Mouse (Mus musculus): ENCODE measurements around the gene Cdc34. TPM values are rescaled to one million over a fixed set of nuclear protein-coding genes. Genes with fewer than 3 reads are reported as not detected.

The Cdc34 gene
- 265 and 337 TPM in 2 replicates for polyA plus RNA-seq (2012; rRNA removed; ENCODE audit: low replicate concordance)

GRCm38 (mm10) chr10:79681591-79682245 is at the start of gene Cdc34:
Cdc34 (plus strand) TSS chr10:79682195.

GRCm38 (mm10) chr10:79637128-79638110 is 44.6 kb upstream of the Cdc34 start, which contains the start of gene Shc2:
Shc2 (minus strand) TSS chr10:79637918.

GRCm38 (mm10) chr10:79645711-79646110 is 36.3 kb upstream of the Cdc34 start, which contains the start of gene Odf3l2:
Odf3l2 (minus strand) TSS chr10:79645738.

GRCm38 (mm10) chr10:79664131-79664665 is 17.8 kb upstream of the Cdc34 start, which contains the start of gene Madcam1:
Madcam1 (plus strand) TSS chr10:79664559.

GRCm38 (mm10) chr10:79668771-79669575 is 13.0 kb upstream of the Cdc34 start, which contains the start of gene Tpgs1:
Tpgs1 (plus strand) TSS chr10:79669369.

GRCm38 (mm10) chr10:79688720-79689119 is 6.7 kb downstream of the Cdc34 start, which contains the start of gene Gzmm:
Gzmm (plus strand) TSS chr10:79689020.

GRCm38 (mm10) chr10:79704065-79704969 is 22.3 kb downstream of the Cdc34 start, which contains the start of gene Bsg:
Bsg (plus strand) TSS chr10:79704491.

GRCm38 (mm10) chr10:79716254-79716987 is 34.4 kb downstream of the Cdc34 start, which contains the start of gene Hcn2:
Hcn2 (plus strand) TSS chr10:79716634.

Other genes with a start within 250 kb of the Cdc34 start
- gene Vmn2r83, start 213.5 kb upstream of the Cdc34 start, polyA plus RNA-seq (2012; rRNA removed; ENCODE audit: low replicate concordance), result not detected in 2 replicates
- gene Plpp2, start 148.4 kb upstream of the Cdc34 start, polyA plus RNA-seq (2012; rRNA removed; ENCODE audit: low replicate concordance), result 27.4 and 36.8 TPM in 2 replicates
- gene Mier2, start 127.0 kb upstream of the Cdc34 start, polyA plus RNA-seq (2012; rRNA removed; ENCODE audit: low replicate concordance), result 102 and 125 TPM in 2 replicates
- 0.24 TPM in 1 of 2 replicates, not detected in the other for gene Theg, start 94.9 kb upstream of the Cdc34 start, polyA plus RNA-seq (2012; rRNA removed; ENCODE audit: low replicate concordance)
- 0.19 and 0.26 TPM in 2 replicates for gene C2cd4c, start 68.2 kb upstream of the Cdc34 start, polyA plus RNA-seq (2012; rRNA removed; ENCODE audit: low replicate concordance)
- 12.4 and 17.4 TPM in 2 replicates for gene Shc2, start 44.3 kb upstream of the Cdc34 start, polyA plus RNA-seq (2012; rRNA removed; ENCODE audit: low replicate concordance)
- 2.3 TPM in 1 of 2 replicates, not detected in the other for gene Odf3l2, start 36.5 kb upstream of the Cdc34 start, polyA plus RNA-seq (2012; rRNA removed; ENCODE audit: low replicate concordance)
- 3.9 and 8.7 TPM in 2 replicates for gene Madcam1, start 17.6 kb upstream of the Cdc34 start, polyA plus RNA-seq (2012; rRNA removed; ENCODE audit: low replicate concordance)
- 46.9 and 119 TPM in 2 replicates for gene Tpgs1, start 12.8 kb upstream of the Cdc34 start, polyA plus RNA-seq (2012; rRNA removed; ENCODE audit: low replicate concordance)
- 1.1 and 1.3 TPM in 2 replicates for gene Gzmm, start 6.8 kb downstream of the Cdc34 start, polyA plus RNA-seq (2012; rRNA removed; ENCODE audit: low replicate concordance)
- 489 and 512 TPM in 2 replicates for gene Bsg, start 22.3 kb downstream of the Cdc34 start, polyA plus RNA-seq (2012; rRNA removed; ENCODE audit: low replicate concordance)
- gene Hcn2, start 34.4 kb downstream of the Cdc34 start, polyA plus RNA-seq (2012; rRNA removed; ENCODE audit: low replicate concordance), result 1.9 and 6.1 TPM in 2 replicates
- 53.1 and 71.6 TPM in 2 replicates for gene Polrmt, start 64.4 kb downstream of the Cdc34 start, polyA plus RNA-seq (2012; rRNA removed; ENCODE audit: low replicate concordance)
- gene Fgf22, start 72.9 kb downstream of the Cdc34 start, polyA plus RNA-seq (2012; rRNA removed; ENCODE audit: low replicate concordance), result 0.19 TPM in 1 of 2 replicates, not detected in the other
- 91.7 and 212 TPM in 2 replicates for gene Rnf126, start 84.8 kb downstream of the Cdc34 start, polyA plus RNA-seq (2012; rRNA removed; ENCODE audit: low replicate concordance)
- 19.5 and 24.6 TPM in 2 replicates for gene Fstl3, start 95.1 kb downstream of the Cdc34 start, polyA plus RNA-seq (2012; rRNA removed; ENCODE audit: low replicate concordance)
- gene Prss57, start 108.8 kb downstream of the Cdc34 start, polyA plus RNA-seq (2012; rRNA removed; ENCODE audit: low replicate concordance), result 0.26 and 0.27 TPM in 2 replicates
- 49.2 and 87.4 TPM in 2 replicates for gene Palm, start 111.4 kb downstream of the Cdc34 start, polyA plus RNA-seq (2012; rRNA removed; ENCODE audit: low replicate concordance)
- gene Misp, start 138.8 kb downstream of the Cdc34 start, polyA plus RNA-seq (2012; rRNA removed; ENCODE audit: low replicate concordance), result 1.3 TPM in 2 replicates
- 163 and 219 TPM in 2 replicates for gene Ptbp1, start 172.2 kb downstream of the Cdc34 start, polyA plus RNA-seq (2012; rRNA removed; ENCODE audit: low replicate concordance)
- 17.2 and 40.5 TPM in 2 replicates for gene Prtn3, start 192.3 kb downstream of the Cdc34 start, polyA plus RNA-seq (2012; rRNA removed; ENCODE audit: low replicate concordance)
- 29.8 and 33.3 TPM in 2 replicates for gene Plppr3, start 192.4 kb downstream of the Cdc34 start, polyA plus RNA-seq (2012; rRNA removed; ENCODE audit: low replicate concordance)
- 3.4 and 5.8 TPM in 2 replicates for gene Elane, start 204.1 kb downstream of the Cdc34 start, polyA plus RNA-seq (2012; rRNA removed; ENCODE audit: low replicate concordance)
- 26,645 and 44,997 TPM in 2 replicates for gene Cfd, start 208.7 kb downstream of the Cdc34 start, polyA plus RNA-seq (2012; rRNA removed; ENCODE audit: low replicate concordance)
- gene Med16, start 226.7 kb downstream of the Cdc34 start, polyA plus RNA-seq (2012; rRNA removed; ENCODE audit: low replicate concordance), result 66.2 and 92.4 TPM in 2 replicates
- gene Gm26602, start 228.7 kb downstream of the Cdc34 start, polyA plus RNA-seq (2012; rRNA removed; ENCODE audit: low replicate concordance), result not detected in 2 replicates
- 9.0 and 14.4 TPM in 2 replicates for gene Kiss1r, start 234.8 kb downstream of the Cdc34 start, polyA plus RNA-seq (2012; rRNA removed; ENCODE audit: low replicate concordance)
- 194 and 208 TPM in 2 replicates for gene R3hdm4, start 239.0 kb downstream of the Cdc34 start, polyA plus RNA-seq (2012; rRNA removed; ENCODE audit: low replicate concordance)
- gene Arid3a, start 244.8 kb downstream of the Cdc34 start, polyA plus RNA-seq (2012; rRNA removed; ENCODE audit: low replicate concordance), result 5.2 and 16.6 TPM in 2 replicates